45 mouse cellular contexts compared by ENCODE assay signal in the genomic region with DNA sequence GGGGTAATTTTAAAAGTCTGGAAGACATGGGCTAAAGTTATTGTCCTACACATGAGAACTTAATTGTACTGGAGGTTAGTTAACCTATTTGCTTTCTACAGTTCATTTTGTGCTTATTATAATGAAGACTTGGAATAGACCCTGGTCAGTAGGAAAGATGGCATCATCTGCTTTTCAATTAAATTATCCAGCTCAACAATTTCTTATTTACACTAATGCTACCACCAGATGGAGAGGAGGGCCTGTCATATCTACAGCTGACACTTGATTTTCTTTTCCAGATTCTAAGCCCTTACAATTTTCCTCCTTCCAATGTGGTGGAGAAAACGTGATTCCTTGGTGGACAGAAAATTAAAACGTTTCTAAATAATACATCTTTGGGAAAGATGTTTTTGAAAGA. TPM values are rescaled to one million over a fixed set of nuclear protein-coding genes. Genes with fewer than 3 reads are reported as not detected.
"Had no signal": no experiment of that assay in that cellular context is flagged by ENCODE, and none has a peak within 500 bp of the region (broad histone marks: within the 10 kb centered on the region; RNA-seq: fewer than 3 reads in every experiment).

No protein-coding gene starts in this region.

- DNase-seq: left cerebral cortex, postnatal 4 days; liver; liver, embryonic 13.5 days; liver, postnatal 0 days; lung, adult 18-20 months; lung, adult 2 months; lung, embryonic 14.5 days; lung, postnatal 10 days; lung, postnatal 14 days; lung, postnatal 36 days; lung, postnatal 4 days had no signal

- H3K27me3 ChIP-seq: limb, embryonic 12.5 days; limb, embryonic 13.5 days; limb, embryonic 15.5 days; liver, embryonic 12.5 days; liver, embryonic 13.5 days; liver, embryonic 15.5 days; lung, embryonic 15.5 days; megakaryocyte, embryonic 14.5 days; midbrain, embryonic 12.5 days; midbrain, embryonic 13.5 days; neural tube, embryonic 12.5 days; neural tube, embryonic 13.5 days had no signal

- H3K4me1 ChIP-seq: limb, embryonic 10.5 days; limb, embryonic 12.5 days; limb, embryonic 13.5 days; limb, embryonic 15.5 days; liver, embryonic 12.5 days; liver, embryonic 13.5 days; liver, embryonic 15.5 days; lung, embryonic 15.5 days; megakaryocyte, embryonic 14.5 days; midbrain, embryonic 12.5 days; midbrain, embryonic 13.5 days; neural tube, embryonic 12.5 days; neural tube, embryonic 13.5 days had no signal

- ATAC-seq: liver, embryonic 12.5 days; liver, postnatal 0 days; lung, postnatal 0 days; midbrain, embryonic 13.5 days; midbrain, embryonic 16.5 days had no signal

- H3K36me3 ChIP-seq: limb, embryonic 10.5 days; limb, embryonic 12.5 days; limb, embryonic 13.5 days; limb, embryonic 15.5 days; liver, embryonic 12.5 days; liver, embryonic 13.5 days; liver, embryonic 15.5 days; lung, embryonic 15.5 days; midbrain, embryonic 10.5 days; midbrain, embryonic 12.5 days; midbrain, embryonic 13.5 days; neural tube, embryonic 12.5 days; neural tube, embryonic 13.5 days had no signal

- H3K4me2 ChIP-seq: limb, embryonic 12.5 days; limb, embryonic 13.5 days; limb, embryonic 15.5 days; liver, embryonic 11.5 days; liver, embryonic 12.5 days; liver, embryonic 13.5 days; liver, embryonic 15.5 days; lung, embryonic 14.5 days; lung, embryonic 15.5 days; midbrain, embryonic 12.5 days; midbrain, embryonic 13.5 days; neural tube, embryonic 12.5 days; neural tube, embryonic 13.5 days had no signal

- H3K27ac ChIP-seq: left cerebral cortex, adult 2 months; limb, embryonic 10.5 days; limb, embryonic 12.5 days; limb, embryonic 13.5 days; limb, embryonic 15.5 days; liver, embryonic 12.5 days; liver, embryonic 13.5 days; liver, embryonic 14.5 days; liver, embryonic 15.5 days; lung, embryonic 15.5 days; macrophage; midbrain, embryonic 10.5 days; midbrain, embryonic 12.5 days; midbrain, embryonic 13.5 days; neural tube, embryonic 12.5 days; neural tube, embryonic 13.5 days had no signal

- H3K9me3 ChIP-seq: limb, embryonic 10.5 days; limb, embryonic 12.5 days; limb, embryonic 13.5 days; limb, embryonic 15.5 days; liver, embryonic 12.5 days; liver, embryonic 13.5 days; liver, embryonic 15.5 days; lung, embryonic 15.5 days; megakaryocyte, embryonic 14.5 days; midbrain, embryonic 10.5 days; midbrain, embryonic 12.5 days; midbrain, embryonic 13.5 days; neural tube, embryonic 12.5 days; neural tube, embryonic 13.5 days had no signal

- H3K4me3 ChIP-seq: left cerebral cortex, adult 2 months; limb, embryonic 10.5 days; limb, embryonic 12.5 days; limb, embryonic 13.5 days; limb, embryonic 15.5 days; liver, embryonic 12.5 days; liver, embryonic 13.5 days; liver, embryonic 15.5 days; lung, embryonic 15.5 days; megakaryocyte, embryonic 14.5 days; midbrain, embryonic 10.5 days; midbrain, embryonic 12.5 days; midbrain, embryonic 13.5 days; myocyte; neural tube, embryonic 12.5 days; neural tube, embryonic 13.5 days had no signal

- H3K9ac ChIP-seq: limb, embryonic 12.5 days; limb, embryonic 13.5 days; limb, embryonic 15.5 days; liver, embryonic 12.5 days; liver, embryonic 13.5 days; liver, embryonic 14.5 days; liver, embryonic 15.5 days; liver, postnatal 0 days; lung, embryonic 14.5 days; lung, embryonic 15.5 days; midbrain, embryonic 12.5 days; midbrain, embryonic 13.5 days; neural tube, embryonic 12.5 days; neural tube, embryonic 13.5 days had no signal

RNA-seq across cellular contexts. Expression of a gene that starts 42.3 kb away (rescaled TPM):
- total RNA-seq: left cerebral cortex, adult 18-20 months; left cerebral cortex, adult 2 months; left cerebral cortex, postnatal 10 days; left cerebral cortex, postnatal 14 days; left cerebral cortex, postnatal 25 days; left cerebral cortex, postnatal 36 days; left cerebral cortex, postnatal 4 days; liver, adult 2 months; megakaryocyte, adult 5-6 weeks; megakaryocyte-erythroid progenitor cell, adult 5-6 weeks; monocyte, adult 5-6 weeks had no signal
- polyA plus RNA-seq: limb, embryonic 10.5 days; limb, embryonic 11.5 days; limb, embryonic 12.5 days; limb, embryonic 13.5 days; limb, embryonic 14.5 days; limb, embryonic 15.5 days; liver, adult 2 months; liver, embryonic 11.5 days; liver, embryonic 12.5 days; liver, embryonic 13.5 days; liver, embryonic 14.5 days; liver, embryonic 15.5 days; liver, embryonic 16.5 days; liver, postnatal 0 days; lung, adult 2 months; lung, embryonic 14.5 days; lung, embryonic 15.5 days; lung, embryonic 16.5 days; lung, postnatal 0 days; macrophage; midbrain, embryonic 10.5 days; midbrain, embryonic 12.5 days; midbrain, embryonic 13.5 days; midbrain, embryonic 16.5 days; myocyte; neural tube, embryonic 11.5 days; neural tube, embryonic 12.5 days; neural tube, embryonic 13.5 days had no signal
